Mouse (Mus musculus): ENCODE measurements around the gene Ptprd.

DNA sequence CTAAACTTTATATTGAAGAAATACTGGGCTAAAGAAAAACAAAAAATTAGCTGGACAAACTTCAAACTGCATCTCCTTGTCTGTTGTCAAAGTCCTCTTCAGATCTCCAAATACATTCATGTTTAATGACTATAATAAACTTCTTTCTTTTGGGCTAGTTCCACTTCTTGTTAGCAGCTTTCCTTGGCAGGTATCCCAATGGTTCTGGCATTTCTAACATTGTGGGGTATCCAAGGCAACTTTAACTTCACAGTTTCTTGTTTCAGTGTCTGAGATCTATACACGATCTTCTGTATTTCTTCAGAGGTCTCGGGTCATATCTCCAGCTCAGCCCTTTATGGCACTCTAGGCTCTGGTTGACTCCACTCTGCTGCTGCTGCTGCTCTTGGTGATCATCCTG lies 434.5 kb downstream of the Ptprd start:
- no peak for TF ChIP-seq CTCF (IDR thresholded peaks at IDR 0.05; ENCODE audit: extremely low read depth, insufficient read depth, insufficient read length, insufficient replicate concordance)
- no peak for TF ChIP-seq POLR2A (IDR thresholded peaks at IDR 0.05; ENCODE audit: low read depth, low read length)
